Mouse (Mus musculus): ENCODE results near the gene Scnn1g.

DNA sequence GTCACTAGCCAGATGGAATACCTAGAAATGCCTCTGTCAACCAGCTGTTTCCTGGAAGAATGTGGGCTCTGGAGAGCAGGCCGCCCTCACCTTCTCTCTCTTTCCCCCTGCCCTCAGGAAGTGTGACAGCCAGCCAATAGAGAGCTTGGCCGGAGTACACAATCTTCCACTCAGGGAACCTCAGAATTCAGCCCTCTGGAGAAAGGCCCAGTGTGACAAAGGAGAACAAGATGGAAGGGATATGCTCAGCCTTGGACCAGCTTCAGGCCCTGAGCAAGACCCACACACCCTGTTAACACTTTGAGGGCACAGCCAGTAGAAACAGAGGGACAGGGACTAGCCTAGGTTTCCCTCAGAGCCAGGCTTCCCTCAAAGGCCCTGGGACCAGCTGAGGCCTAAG lies 68.2 kb downstream of the Scnn1g start:
- no peak for TF ChIP-seq CTCF (conservative IDR thresholded peaks at IDR 0.05; ENCODE audit: insufficient read depth, insufficient read length, low read depth, low read length)
- no peak for TF ChIP-seq POLR2A (IDR thresholded peaks at IDR 0.05; ENCODE audit: low read depth, low read length)
